Mouse (Mus musculus) liver, embryonic 14.5 days (tissue): ENCODE measurements around the gene Dhx37. TPM values are rescaled to one million over a fixed set of nuclear protein-coding genes. Genes with fewer than 3 reads are reported as not detected.
A peak's percentile ranks its signal among the peaks of the same experiment; 100 is the strongest.

Experiments used
- ATAC-seq: fragments of 200-750 bp; cut with Nextera tagmentation; 2 replicates; pipeline ENCODE4 v1.8.0; 2017; ENCODE audit warnings: moderate number of reproducible peaks, mild to moderate bottlenecking, moderate library complexity; ENCODE audit not compliant: insufficient read depth
- DNase-seq, 3 experiments: peaks; one replicate each; pipeline ENCODE4 v3.0.0-alpha.2; 2012 to 2013; ENCODE audit warnings: low read depth in 3 of 3, low spot score in 3 of 3
- H3K27ac ChIP-seq: fragments of 300-500 bp; sonication (generic); 2 replicates; pipeline ENCODE4 v1.5.1; 2014; ENCODE audit warnings: moderate library complexity, mild to moderate bottlenecking, control low read depth, inconsistent platforms
- H3K27me3 ChIP-seq: fragments of 300-500 bp; sonication (generic); 2 replicates; pipeline ENCODE4 v1.6.1; 2014; ENCODE audit warnings: mild to moderate bottlenecking, low read length, moderate library complexity; ENCODE audit not compliant: control insufficient read depth, insufficient read depth
- H3K36me3 ChIP-seq: fragments of 300-500 bp; sonication (generic); replicated peaks from 2 replicates; pipeline ENCODE4 v1.6.1; 2014; ENCODE audit warnings: low read depth; ENCODE audit not compliant: control insufficient read depth, insufficient read depth
- H3K4me1 ChIP-seq, 2 experiments: fragments of 200-500 bp in 1 of 2; fragments of 300-500 bp in 1 of 2; sonication (generic) in 1 of 2; replicated peaks; 2 replicates each; pipeline ENCODE4 v1.6.1; 2012 to 2014; ENCODE audit warnings: antibody characterized with exemption in 1 of 2, inconsistent platforms in 1 of 2, low read length in 1 of 2; ENCODE audit not compliant: control insufficient read depth in 2 of 2, insufficient read depth in 2 of 2
- H3K4me2 ChIP-seq: fragments of 300-500 bp; sonication (generic); 2 replicates; pipeline ENCODE4 v1.6.1; 2014; ENCODE audit warnings: low read depth, mild to moderate bottlenecking, control low read depth, moderate library complexity
- H3K4me3 ChIP-seq, 2 experiments: fragments of 200-500 bp in 1 of 2; fragments of 300-500 bp in 1 of 2; sonication (generic) in 1 of 2; 2 replicates each; pipeline ENCODE4 v1.5.1; 2012 to 2014; ENCODE audit warnings: low read depth in 2 of 2, low read length in 2 of 2, mild to moderate bottlenecking in 2 of 2, control low read depth in 1 of 2, inconsistent platforms in 1 of 2, moderate library complexity in 1 of 2; ENCODE audit not compliant: insufficient read depth in 1 of 2
- H3K9ac ChIP-seq: fragments of 300-500 bp; sonication (generic); replicated peaks from 2 replicates; pipeline ENCODE4 v1.6.1; 2014; ENCODE audit warnings: mild to moderate bottlenecking, control low read depth, moderate library complexity
- H3K9me3 ChIP-seq: fragments of 300-500 bp; sonication (generic); 2 replicates; pipeline ENCODE4 v1.6.1; 2016; ENCODE audit warnings: low read length, mixed read lengths; ENCODE audit not compliant: control insufficient read depth
- CTCF ChIP-seq: IDR thresholded peaks from 2 replicates; pipeline ENCODE4 v1.5.1; 2016; ENCODE audit warnings: antibody characterized with exemption, low read depth, control low read depth
- EP300 ChIP-seq: IDR thresholded peaks from 2 replicates; pipeline ENCODE4 v1.6.1; 2016; ENCODE audit warnings: antibody characterized with exemption, low read depth
- WGBS: fragments of 180-500 bp; shearing (Covaris S2); extraction: QIAGEN DNeasy Blood & Tissue Kit; methylation state at CpG from one replicate; pipeline ENCODE4 v1.1.7; 2014; ENCODE audit not compliant: insufficient replicate concordance; 5-methylcytosine and 5-hydroxymethylcytosine counted together
- polyA plus RNA-seq, 2 experiments: library from polyadenylated mRNA; depleted of rRNA in 1 of 2; stranded (reverse) in 1 of 2; unstranded in 1 of 2; fragments of >200 nt; fragmentation: Nextera tagmentation in 1 of 2; extraction: Ambion mirVana in 1 of 2; gene quantifications; 2 replicates each; pipeline versions ENCODE4 v1.2.1 to v1.2.3; 2012 to 2014

Dhx37 gene
- polyA plus RNA-seq, 2 experiments = 2.2 to 8.1 TPM

- Histone ChIP-seq H3K27me3 (peaks cover 7% of the 10 kb centered on the region; the same call in 1 of the 2 replicates), H3K4me2 (peak overlapping the region; percentile 96), H3K9me3 (no peaks in the 10 kb centered on the region), H3K36me3 (no peaks in the 10 kb centered on the region), H3K4me1 (peaks cover 12 to 38% of the 10 kb centered on the region in 2 experiments), H3K27ac (no peak overlapping the region), H3K9ac (no peak overlapping the region; the same call in 1 of the 2 replicates), H3K4me3 (peak overlapping the region; percentile 74 to 94)
- DNase-seq = no peak
- 43% methylated on average over 13 of the region's 13 CpGs for WGBS
- TF ChIP-seq EP300 (no peak), CTCF (no peak)
- no peak for ATAC-seq
These were observed 26.7 kb downstream of the Dhx37 start for GRCm38 (mm10) chr5:125407020-125407830.

GRCm38 (mm10) chr5:125406322-125407016 is 27.5 kb downstream of the Dhx37 start:
- H3K4me2 ChIP-seq = peak overlapping the region; percentile 96
- peaks cover 7% of the 10 kb centered on the region; the same call in 1 of the 2 replicates for H3K27me3 ChIP-seq
- H3K4me3 ChIP-seq = peak overlapping the region; percentile 74 to 94
- H3K9me3 ChIP-seq = no peaks in the 10 kb centered on the region
- no peaks in the 10 kb centered on the region for H3K36me3 ChIP-seq
- peak in 1 of 3 experiments; percentile 59 for DNase-seq
- peak; percentile 36; the same call in 1 of the 2 replicates for ATAC-seq
- TF ChIP-seq CTCF (no peak), EP300 (no peak)
- WGBS = 2% methylated on average over 20 of the region's 20 CpGs
- peak overlapping the region; percentile 47 for H3K27ac ChIP-seq
- peaks cover 12 to 38% of the 10 kb centered on the region in 2 experiments for H3K4me1 ChIP-seq
- H3K9ac ChIP-seq = peak overlapping the region; percentile 69

GRCm38 (mm10) chr5:125405546-125406248 is 28.2 kb downstream of the Dhx37 start:
- H3K4me1 ChIP-seq = peaks cover 12 to 38% of the 10 kb centered on the region in 2 experiments
- H3K27ac ChIP-seq = peak overlapping the region; percentile 81
- H3K4me3 ChIP-seq = peak overlapping the region; percentile 74 to 94
- DNase-seq (peak; percentile 76 to 84 (median 79)), ATAC-seq (peak; percentile 63)
- no peaks in the 10 kb centered on the region for H3K9me3 ChIP-seq
- peak overlapping the region; percentile 86 for H3K9ac ChIP-seq
- H3K27me3 ChIP-seq = peaks cover 7% of the 10 kb centered on the region; the same call in 1 of the 2 replicates
- under 1% methylated on average over 31 of the region's 31 CpGs for WGBS
- TF ChIP-seq EP300 = peak; percentile 27; the same call in 1 of the 2 replicates
- TF ChIP-seq CTCF = no peak
- peak overlapping the region; percentile 96 for H3K4me2 ChIP-seq
- no peaks in the 10 kb centered on the region for H3K36me3 ChIP-seq

GRCm38 (mm10) chr5:125404903-125405545 is 28.9 kb downstream of the Dhx37 start:
- peaks cover 12 to 33% of the 10 kb centered on the region in 2 experiments for H3K4me1 ChIP-seq
- peak; percentile 14; the same call in 1 of the 2 replicates for ATAC-seq
- no peaks in the 10 kb centered on the region for H3K9me3 ChIP-seq
- DNase-seq = peak in 1 of 3 experiments; percentile 61
- H3K36me3 ChIP-seq = no peaks in the 10 kb centered on the region
- H3K4me2 ChIP-seq = peak overlapping the region; percentile 96
- H3K9ac ChIP-seq = peak overlapping the region; percentile 86
- H3K4me3 ChIP-seq = peak overlapping the region; percentile 74 to 91
- no peak for TF ChIP-seq CTCF
- no peak for TF ChIP-seq EP300
- under 1% methylated on average over 28 of the region's 28 CpGs for WGBS
- peak overlapping the region; percentile 81 for H3K27ac ChIP-seq
- H3K27me3 ChIP-seq = peaks cover 7% of the 10 kb centered on the region; the same call in 1 of the 2 replicates
